Mouse (Mus musculus): ENCODE measurements at regions not wholly inside any gene's neighbourhood (a gene's known extent, or its start where the extent isn't known, plus 50 kb on each side); places are given as distances from the start of the nearest gene placed in this dataset.

DNA sequence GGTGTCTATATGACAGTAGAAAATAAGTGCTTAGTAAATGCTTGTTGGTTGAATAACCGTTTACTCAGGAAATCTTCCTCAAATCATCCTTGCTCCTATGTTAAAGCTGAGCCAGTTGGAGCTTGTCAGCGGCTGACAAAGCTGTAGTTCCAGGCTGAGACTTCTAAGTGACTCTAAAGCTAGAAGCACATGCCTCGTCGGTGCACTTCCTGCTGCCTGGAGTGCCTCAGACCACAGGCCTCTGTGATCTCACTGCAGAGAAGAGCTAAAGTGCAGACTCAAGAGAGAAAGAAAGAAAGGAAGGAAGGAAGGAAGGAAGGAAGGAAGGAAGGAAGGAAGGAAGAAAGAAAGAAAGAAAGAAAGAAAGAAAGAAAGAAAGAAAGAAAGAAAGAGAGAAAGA lies 146.1 kb downstream of the Fam76b start:
- TF ChIP-seq EP300 (IDR thresholded peaks at IDR 0.05; ENCODE audit: low read depth) (no peak), CTCF (IDR thresholded peaks at IDR 0.05; ENCODE audit: low read depth) (no peak)

Data from liver, embryonic 14.5 days (tissue).